Mouse (Mus musculus): ENCODE results near the gene Wnt9b.

DNA sequence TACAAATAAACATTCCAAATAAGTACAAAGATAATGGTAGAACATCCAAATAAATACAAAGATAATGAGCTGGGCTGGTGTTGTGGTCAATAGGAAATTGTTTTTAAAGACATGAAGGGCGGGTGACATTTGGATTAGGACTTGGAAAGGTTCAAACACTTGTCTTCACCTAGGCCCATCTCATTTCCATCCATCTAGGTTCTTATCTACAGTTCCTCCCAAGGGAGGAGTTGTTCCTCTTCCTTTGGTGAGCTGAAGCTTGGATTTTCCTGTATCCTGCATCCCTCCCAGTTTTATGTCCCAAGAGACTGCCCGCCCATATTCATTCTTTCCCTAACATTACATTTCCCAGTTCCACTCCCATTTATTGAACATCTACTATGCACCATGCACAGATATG lies 51.4 kb downstream of the Wnt9b start:
- TF ChIP-seq POLR2A (IDR thresholded peaks at IDR 0.05; ENCODE audit: borderline replicate concordance, low read depth, low read length) (no peak), CTCF (IDR thresholded peaks at IDR 0.05; ENCODE audit: low read depth, low read length) (no peak)

All from bone marrow macrophage, adult 2 months (primary cell).